Mouse (Mus musculus) neural tube, embryonic 11.5 days (tissue): Measurements from ENCODE around the gene Dlg2. TPM values are rescaled to one million over a fixed set of nuclear protein-coding genes. Genes with fewer than 3 reads are reported as not detected.

Source experiments
- ATAC-seq: fragments of 200-750 bp; cut with Nextera tagmentation; 2 replicates; pipeline ENCODE4 v1.8.0; 2017; ENCODE audit warnings: moderate number of reproducible peaks, mild to moderate bottlenecking, moderate TSS enrichment, moderate library complexity; ENCODE audit not compliant: insufficient read depth, low FRiP score, low TSS enrichment
- DNase-seq: peaks from one replicate; pipeline ENCODE4 v3.0.0-alpha.2; 2015; ENCODE audit warnings: low spot score
- H3K27ac ChIP-seq: fragments of 300-500 bp; sonication (generic); 2 replicates; pipeline ENCODE4 v1.5.1; 2014; ENCODE audit warnings: low read depth, mild to moderate bottlenecking, low read length
- H3K27me3 ChIP-seq: fragments of 300-500 bp; sonication (generic); 2 replicates; pipeline ENCODE4 v1.6.1; 2014; ENCODE audit warnings: mild to moderate bottlenecking, low read length, mixed read lengths; ENCODE audit not compliant: control insufficient read depth, insufficient read depth
- H3K36me3 ChIP-seq: fragments of 300-500 bp; sonication (generic); 2 replicates; pipeline ENCODE4 v1.6.1; 2014; ENCODE audit warnings: mild to moderate bottlenecking, low read length, moderate library complexity, mixed read lengths; ENCODE audit not compliant: control insufficient read depth, insufficient read depth
- H3K4me1 ChIP-seq: fragments of 300-500 bp; sonication (generic); 2 replicates; pipeline ENCODE4 v1.6.1; 2014; ENCODE audit warnings: low read length, mixed read lengths; ENCODE audit not compliant: control insufficient read depth, insufficient read depth
- H3K4me2 ChIP-seq: fragments of 300-500 bp; sonication (generic); 2 replicates; pipeline ENCODE4 v1.6.1; 2014; ENCODE audit warnings: low read depth, mild to moderate bottlenecking, moderate library complexity
- H3K4me3 ChIP-seq: fragments of 300-500 bp; sonication (generic); 2 replicates; pipeline ENCODE4 v1.5.1; 2014; ENCODE audit warnings: low read depth, low read length
- H3K9ac ChIP-seq: fragments of 300-500 bp; sonication (generic); 2 replicates; pipeline ENCODE4 v1.6.1; 2014; ENCODE audit warnings: mild to moderate bottlenecking, low read length
- H3K9me3 ChIP-seq: fragments of 300-500 bp; sonication (generic); 2 replicates; pipeline ENCODE4 v1.6.1; 2016; ENCODE audit warnings: low read length; ENCODE audit not compliant: control insufficient read depth
- WGBS: fragments of 180-500 bp; shearing (Covaris S2); extraction: QIAGEN DNeasy Blood & Tissue Kit; methylation state at CpG from one replicate; pipeline ENCODE4 v1.1.7; 2014; 5-methylcytosine and 5-hydroxymethylcytosine counted together
- polyA plus RNA-seq: library from polyadenylated mRNA; unstranded; fragments of >200 nt; fragmentation: Nextera tagmentation; extraction: Ambion mirVana; gene quantifications from 2 replicates; pipeline ENCODE4 v1.2.1, GENCODE M21; 2014

The Dlg2 gene
- polyA plus RNA-seq, 1 experiment from 2014 or later, result 5.1 TPM

DNA sequence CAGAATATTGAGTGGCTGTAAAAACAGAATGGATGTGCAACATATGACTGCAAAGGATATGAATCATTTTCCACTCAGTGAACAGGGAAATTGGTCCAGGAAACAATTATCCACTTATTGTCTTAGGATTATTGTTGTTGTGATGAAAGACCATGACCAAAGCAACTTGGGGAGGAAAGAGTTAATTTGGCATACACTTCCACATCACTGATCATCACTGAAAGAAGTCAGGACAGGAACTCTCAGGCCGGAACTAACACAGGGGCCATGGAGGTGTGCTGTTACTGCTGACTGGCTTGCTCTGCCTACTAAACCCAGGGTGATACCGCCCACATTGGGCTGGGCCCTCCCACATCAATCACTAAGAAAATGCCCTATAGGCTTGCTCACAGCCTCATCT lies 1987.8 kb downstream of the Dlg2 start:
- Histone ChIP-seq H3K4me2 (no peak overlapping the region), H3K36me3 (no peaks in the 10 kb centered on the region), H3K4me1 (no peaks in the 10 kb centered on the region), H3K9ac (no peak overlapping the region), H3K9me3 (no peaks in the 10 kb centered on the region), H3K27ac (no peak overlapping the region), H3K4me3 (no peak overlapping the region), H3K27me3 (no peaks in the 10 kb centered on the region)
- no peak for ATAC-seq
- WGBS, result 53% methylated on average over 2 of the region's 2 CpGs
- DNase-seq, result no peak

DNA sequence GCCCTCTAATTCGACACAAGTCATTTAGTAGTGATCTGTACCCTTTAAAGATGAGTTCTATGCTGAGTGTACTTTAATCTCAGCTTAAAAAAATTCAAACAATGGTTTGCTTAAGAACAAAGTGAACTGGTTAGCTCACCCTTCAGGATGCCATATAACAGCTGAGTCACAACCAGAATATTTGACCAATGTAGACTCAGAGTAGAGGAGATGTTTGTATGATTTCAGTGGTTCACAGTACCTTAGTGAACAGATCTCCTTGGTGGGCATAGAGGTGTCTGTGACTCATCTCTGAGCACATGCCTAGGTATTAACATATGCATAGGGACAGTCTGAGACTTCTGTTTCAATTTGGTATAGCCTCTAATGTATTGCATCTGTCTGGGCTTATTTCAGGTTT lies 2002.7 kb downstream of the Dlg2 start:
- ATAC-seq (no peak), DNase-seq (no peak)
- Histone ChIP-seq H3K4me3 (no peak overlapping the region), H3K36me3 (no peaks in the 10 kb centered on the region), H3K4me1 (no peaks in the 10 kb centered on the region), H3K27ac (no peak overlapping the region), H3K27me3 (no peaks in the 10 kb centered on the region), H3K9me3 (no peaks in the 10 kb centered on the region), H3K9ac (no peak overlapping the region), H3K4me2 (no peak overlapping the region)
- 66% methylated on average over 1 of the region's 1 CpGs for WGBS

- DNase-seq (no peak), ATAC-seq (no peak)
- no peak overlapping the region for H3K4me3 ChIP-seq
- WGBS, result 88% methylated on average over 2 of the region's 2 CpGs
- H3K9ac ChIP-seq, result no peak overlapping the region
- no peaks in the 10 kb centered on the region for H3K9me3 ChIP-seq
- H3K4me1 ChIP-seq, result no peaks in the 10 kb centered on the region
- H3K4me2 ChIP-seq, result no peak overlapping the region
- H3K27ac ChIP-seq, result no peak overlapping the region
- no peaks in the 10 kb centered on the region for H3K36me3 ChIP-seq
- no peaks in the 10 kb centered on the region for H3K27me3 ChIP-seq
Observed at GRCm38 (mm10) chr7:92479748-92480147, 2003.3 kb downstream of the Dlg2 start.

- DNase-seq (no peak), ATAC-seq (no peak)
- Histone ChIP-seq H3K9me3 (no peaks in the 10 kb centered on the region), H3K4me3 (no peak overlapping the region), H3K4me2 (no peak overlapping the region), H3K4me1 (no peaks in the 10 kb centered on the region), H3K27me3 (no peaks in the 10 kb centered on the region), H3K27ac (no peak overlapping the region), H3K36me3 (no peaks in the 10 kb centered on the region), H3K9ac (no peak overlapping the region)
- 88% methylated on average over 3 of the region's 3 CpGs for WGBS
Observed at GRCm38 (mm10) chr7:92483346-92483745, 2006.9 kb downstream of the Dlg2 start.

- H3K9ac ChIP-seq, result no peak overlapping the region
- no peaks in the 10 kb centered on the region for H3K27me3 ChIP-seq
- no peak overlapping the region for H3K4me2 ChIP-seq
- ATAC-seq (no peak), DNase-seq (no peak)
- no peaks in the 10 kb centered on the region for H3K36me3 ChIP-seq
- no peaks in the 10 kb centered on the region for H3K9me3 ChIP-seq
- H3K4me3 ChIP-seq, result no peak overlapping the region
- no peaks in the 10 kb centered on the region for H3K4me1 ChIP-seq
- 75% methylated on average over 3 of the region's 3 CpGs for WGBS
- no peak overlapping the region for H3K27ac ChIP-seq
Observed at GRCm38 (mm10) chr7:92485881-92486710, 2009.6 kb downstream of the Dlg2 start.

DNA sequence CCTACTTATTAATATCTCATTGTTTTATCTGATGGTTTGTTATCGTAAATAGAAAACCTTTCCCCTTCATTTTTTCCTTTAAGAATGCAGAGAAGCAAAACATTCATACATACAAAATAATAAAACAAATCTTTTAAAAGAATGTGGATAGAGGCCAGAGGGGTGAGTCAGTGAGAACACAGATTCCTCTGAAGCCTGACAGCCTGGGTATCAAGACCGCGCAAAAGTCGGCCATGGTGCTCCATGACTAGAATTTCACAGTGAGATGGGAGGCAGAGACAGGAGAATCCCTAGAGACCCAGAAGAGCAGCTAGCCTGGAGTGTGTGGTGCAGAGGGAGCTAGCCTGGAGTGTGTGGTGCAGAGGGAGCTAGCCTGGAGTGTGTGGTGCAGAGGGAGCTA lies 2010.4 kb downstream of the Dlg2 start:
- no peak for ATAC-seq
- H3K27ac ChIP-seq, result no peak overlapping the region
- DNase-seq, result no peak
- no peak overlapping the region for H3K4me3 ChIP-seq
- H3K4me1 ChIP-seq, result no peaks in the 10 kb centered on the region
- no peaks in the 10 kb centered on the region for H3K27me3 ChIP-seq
- H3K4me2 ChIP-seq, result no peak overlapping the region
- no peaks in the 10 kb centered on the region for H3K36me3 ChIP-seq
- H3K9me3 ChIP-seq, result no peaks in the 10 kb centered on the region
- no peak overlapping the region for H3K9ac ChIP-seq
- 97% methylated on average over 4 of the region's 4 CpGs for WGBS

GRCm38 (mm10) chr7:92492262-92492661 lies 2015.8 kb downstream of the Dlg2 start:
- Histone ChIP-seq H3K4me2 (no peak overlapping the region), H3K9me3 (no peaks in the 10 kb centered on the region), H3K27me3 (no peaks in the 10 kb centered on the region), H3K36me3 (no peaks in the 10 kb centered on the region), H3K27ac (no peak overlapping the region), H3K4me1 (no peaks in the 10 kb centered on the region), H3K4me3 (no peak overlapping the region), H3K9ac (no peak overlapping the region)
- ATAC-seq, result no peak
- no peak for DNase-seq
- 94% methylated on average over 1 of the region's 1 CpGs for WGBS

- Histone ChIP-seq H3K9ac (no peak overlapping the region), H3K27me3 (no peaks in the 10 kb centered on the region), H3K4me2 (no peak overlapping the region), H3K4me3 (no peak overlapping the region), H3K36me3 (no peaks in the 10 kb centered on the region), H3K4me1 (no peaks in the 10 kb centered on the region), H3K27ac (no peak overlapping the region), H3K9me3 (no peaks in the 10 kb centered on the region)
- ATAC-seq, result no peak
- DNase-seq, result no peak
- WGBS, result 84% methylated on average over 2 of the region's 2 CpGs
Observed at GRCm38 (mm10) chr7:92493521-92493920, 2017.0 kb downstream of the Dlg2 start.
